Mouse (Mus musculus): ENCODE data around the gene Tmem234.

Gene Tmem234

DNA sequence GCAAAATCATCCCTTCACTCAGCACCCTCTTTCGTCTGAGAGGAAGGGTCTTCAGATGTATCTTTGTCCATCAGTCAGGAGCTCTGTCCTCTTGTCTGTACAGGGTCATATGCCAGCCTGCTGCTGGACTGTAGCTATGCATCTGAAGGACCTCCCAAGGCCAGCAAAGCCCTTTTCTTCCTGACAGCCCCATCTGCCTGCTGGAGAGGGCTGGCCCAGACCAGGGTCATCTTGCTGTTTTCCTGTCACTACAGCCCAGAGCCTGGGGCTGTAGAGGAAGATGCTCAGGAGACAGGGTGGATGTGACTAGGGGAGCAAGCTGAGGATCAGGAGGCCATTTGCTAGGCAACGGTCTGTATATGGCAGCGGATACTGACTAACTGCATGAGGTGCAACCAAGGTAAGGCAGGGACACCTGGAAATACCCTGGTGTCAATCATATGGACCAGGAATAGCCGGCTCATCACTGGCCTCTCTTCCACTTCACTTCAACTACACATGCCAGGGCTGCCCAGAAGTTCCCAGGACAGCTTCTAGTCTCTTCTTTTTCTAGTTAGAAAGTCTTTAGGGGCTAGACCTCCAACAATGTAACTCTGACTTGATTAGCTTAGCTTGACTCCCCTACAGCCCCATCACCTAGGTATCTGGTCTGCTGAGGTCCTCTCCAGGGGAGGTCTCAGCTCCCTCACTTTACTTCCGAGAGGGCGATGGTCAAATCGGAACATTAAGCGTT, 22.5 kb downstream of the Tmem234 start:
- no peak for DNase-seq (ENCODE audit: low spot score)

DNA sequence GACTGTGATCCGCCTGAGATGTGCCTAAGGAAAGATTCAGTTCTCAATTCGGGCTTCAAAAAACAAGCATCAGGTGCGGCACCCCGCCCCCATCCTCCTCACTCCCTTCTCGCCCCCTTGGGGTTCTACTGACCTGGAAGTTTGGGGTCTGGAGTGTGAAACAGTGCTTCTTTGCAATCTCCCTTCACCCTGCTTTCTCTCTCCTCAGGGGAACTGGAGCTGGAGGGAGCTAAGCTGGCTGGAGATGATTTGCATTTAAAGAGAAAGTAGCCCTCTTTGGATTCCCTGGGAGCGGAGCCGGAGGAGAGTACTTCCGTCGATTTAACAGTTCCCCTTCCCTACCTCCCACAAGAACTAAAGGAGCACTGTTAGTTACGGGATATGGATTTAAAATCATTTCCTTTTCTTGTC, 23.2 kb downstream of the Tmem234 start, which contains the start of gene Ccdc28b:
Gene Ccdc28b (minus strand): TSS at position 267 of the 411 bp plus-strand sequence.
- DNase-seq (ENCODE audit: low spot score) = no peak

DNA sequence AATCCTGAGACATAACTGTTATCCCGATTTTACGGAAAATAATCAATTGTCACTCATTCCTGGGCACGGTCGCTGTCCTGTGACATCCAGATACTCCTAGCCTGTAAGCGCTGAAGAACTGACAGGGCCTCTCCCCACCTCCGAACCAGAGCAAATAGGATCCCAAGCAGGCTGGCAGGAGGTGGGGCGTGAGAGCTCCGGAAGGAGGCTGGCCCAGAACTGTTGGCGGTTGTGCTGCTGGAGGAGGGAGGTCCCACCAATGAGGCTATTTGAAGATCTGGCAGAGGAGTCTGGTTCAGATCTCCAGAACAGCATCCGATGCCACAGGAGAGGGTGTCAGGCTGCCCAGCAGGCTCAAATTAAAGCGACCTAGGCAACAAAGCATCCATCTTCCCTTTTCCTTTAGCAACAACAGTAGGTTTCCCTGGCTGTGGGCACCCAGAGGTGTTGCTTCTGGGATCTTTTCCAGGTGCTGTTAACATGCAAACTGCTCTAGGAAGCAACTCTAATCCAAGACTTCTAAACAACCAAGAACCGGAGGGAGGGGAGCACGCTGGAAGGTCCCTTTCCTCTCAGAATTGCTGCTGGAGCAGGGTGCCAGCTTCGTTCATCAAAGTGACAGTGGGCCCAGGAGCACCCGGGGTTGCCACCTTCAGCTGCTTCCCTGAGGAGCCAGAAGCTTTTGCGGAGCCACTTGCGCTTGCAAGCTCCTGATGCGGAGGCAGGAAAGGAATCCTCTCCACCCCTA, 24.0 kb downstream of the Tmem234 start:
- DNase-seq (ENCODE audit: low spot score) = peak; percentile 72

DNA sequence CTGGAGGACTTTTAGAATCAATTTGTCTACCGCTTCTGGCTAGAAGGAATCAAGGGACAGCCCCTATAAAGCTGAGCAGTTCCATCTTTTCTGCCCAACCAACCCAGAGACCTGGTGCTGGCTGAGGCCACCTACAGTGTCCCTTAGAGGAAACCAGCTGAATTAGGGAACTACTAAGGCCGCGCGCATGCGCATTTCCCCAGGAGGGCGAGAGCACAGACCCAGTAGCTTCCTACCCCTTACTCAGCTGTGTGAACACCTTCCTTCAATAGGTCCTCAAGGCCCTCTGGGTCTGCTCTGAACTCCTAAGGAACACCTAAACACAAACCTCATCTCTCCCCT, 24.5 kb downstream of the Tmem234 start:
- DNase-seq (ENCODE audit: low spot score) = no peak

DNA sequence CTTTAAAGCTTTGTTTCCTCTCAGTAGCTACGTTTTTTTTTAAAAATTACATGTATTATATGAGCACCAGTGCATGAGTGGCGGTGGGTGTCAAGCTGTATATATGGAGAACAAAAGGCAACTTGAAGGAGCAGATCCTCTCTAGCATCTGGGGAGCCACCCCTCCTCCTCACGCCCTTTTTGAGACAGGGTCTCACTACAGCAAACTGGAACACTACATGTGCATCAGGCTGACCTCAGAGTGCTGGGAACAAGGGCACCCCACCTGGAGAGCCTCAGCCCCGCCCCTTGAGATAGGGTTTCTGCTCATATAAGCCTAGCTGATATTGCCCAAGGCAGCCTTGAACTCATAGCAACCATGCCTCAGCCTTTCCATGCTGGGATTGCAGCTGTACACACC, 25.0 kb downstream of the Tmem234 start:
- DNase-seq (ENCODE audit: low spot score) = no peak

DNA sequence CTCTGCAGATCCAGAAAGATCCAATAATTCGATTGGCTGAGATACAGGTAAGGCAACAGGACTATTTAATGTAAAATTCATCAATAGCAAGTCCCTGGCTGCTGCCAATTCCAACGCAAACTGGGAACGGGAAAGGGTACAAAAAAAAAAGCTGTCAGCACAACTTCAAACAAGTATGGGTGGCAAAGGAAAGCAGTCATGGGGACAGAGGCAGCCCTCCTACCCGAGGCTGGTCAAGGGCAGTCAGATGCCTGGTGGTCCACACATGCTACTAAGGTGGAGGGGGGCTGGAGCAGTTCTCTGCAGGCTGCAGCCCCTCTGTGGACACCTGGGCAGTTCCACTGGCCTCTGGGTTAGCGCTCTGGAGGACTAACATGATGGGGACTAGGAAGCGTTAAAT, 25.6 kb downstream of the Tmem234 start:
- no peak for DNase-seq (ENCODE audit: low spot score)

DNA sequence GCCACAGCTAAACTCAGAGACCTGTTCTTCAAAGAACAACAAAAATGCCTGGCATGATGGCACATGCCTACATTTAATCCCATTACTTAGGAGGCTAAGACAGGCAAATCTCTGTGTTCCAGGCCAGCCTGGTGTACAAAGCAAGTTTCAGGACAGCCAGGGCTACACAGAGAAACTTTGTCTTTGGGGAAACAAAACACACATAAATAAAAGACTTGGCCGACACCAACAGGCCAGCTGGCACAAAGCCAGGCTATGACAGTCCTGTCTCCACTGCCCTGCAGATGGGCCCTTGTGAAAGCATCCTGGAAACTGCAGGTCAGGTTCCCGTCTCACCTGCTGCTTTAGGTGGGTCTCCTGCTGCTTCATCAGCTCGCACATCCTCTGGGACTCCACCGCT, 30.5 kb downstream of the Tmem234 start:
- DNase-seq (ENCODE audit: low spot score) = no peak

DNA sequence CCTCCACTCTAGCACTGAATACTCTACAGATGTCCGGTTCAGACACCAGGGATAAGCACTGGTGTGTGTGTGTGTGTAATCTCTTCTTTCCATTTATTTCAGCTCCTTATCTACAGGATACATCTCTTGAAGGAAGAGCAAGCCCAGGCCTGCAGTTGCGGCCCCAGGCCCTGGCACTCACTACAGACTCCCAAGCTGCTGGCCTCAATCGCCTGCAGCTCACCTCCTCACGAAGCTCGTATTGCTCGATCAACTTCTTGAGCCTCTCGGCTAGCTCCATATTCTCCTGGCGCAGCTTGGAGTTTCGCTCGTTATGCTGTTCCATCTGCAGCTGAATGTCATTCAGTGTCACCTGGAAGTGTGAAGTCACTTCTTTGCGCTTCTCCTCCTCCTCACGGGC, 31.4 kb downstream of the Tmem234 start:
- DNase-seq (ENCODE audit: low spot score) = no peak

DNA sequence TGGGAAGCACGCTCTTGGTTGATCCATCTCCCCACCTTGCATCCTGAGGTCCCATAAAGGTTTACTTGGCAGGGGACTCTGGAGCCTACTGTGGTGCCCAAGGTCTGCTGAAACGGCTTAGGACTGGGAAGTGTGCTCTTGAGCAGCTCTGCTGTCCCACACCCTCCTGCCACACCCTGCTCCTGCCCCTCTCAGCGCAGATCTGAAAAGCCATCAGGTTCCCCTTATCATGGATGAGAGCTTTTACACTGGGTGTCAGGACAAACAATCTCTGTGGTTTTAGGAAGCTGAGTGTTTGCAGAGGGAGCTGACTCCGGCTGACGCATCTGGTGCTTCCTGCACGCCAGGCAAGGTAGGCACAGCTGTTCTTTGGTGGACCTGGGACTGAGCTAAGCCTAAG, 33.4 kb downstream of the Tmem234 start:
- no peak for DNase-seq (ENCODE audit: low spot score)

DNA sequence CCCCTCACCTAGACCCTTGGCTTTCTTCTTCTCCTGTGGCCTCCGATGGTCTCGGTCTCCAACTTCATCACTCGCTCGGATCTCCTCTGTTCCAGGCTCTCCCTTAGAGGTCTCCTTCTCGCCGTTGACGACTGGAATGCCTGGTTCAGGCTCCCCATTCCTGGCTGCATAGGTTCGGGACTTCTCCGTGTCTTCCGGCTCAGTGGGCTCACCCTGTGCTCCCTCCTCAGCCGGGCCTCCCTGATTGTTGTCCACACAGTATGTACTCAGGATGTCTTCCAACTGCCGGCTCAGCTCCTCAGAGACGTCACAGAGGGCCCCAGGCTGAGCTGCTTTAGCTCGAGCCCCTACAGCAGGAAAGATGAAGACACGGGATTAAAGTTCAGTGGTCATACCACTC, 38.8 kb downstream of the Tmem234 start:
- DNase-seq (ENCODE audit: low spot score) = no peak

DNA sequence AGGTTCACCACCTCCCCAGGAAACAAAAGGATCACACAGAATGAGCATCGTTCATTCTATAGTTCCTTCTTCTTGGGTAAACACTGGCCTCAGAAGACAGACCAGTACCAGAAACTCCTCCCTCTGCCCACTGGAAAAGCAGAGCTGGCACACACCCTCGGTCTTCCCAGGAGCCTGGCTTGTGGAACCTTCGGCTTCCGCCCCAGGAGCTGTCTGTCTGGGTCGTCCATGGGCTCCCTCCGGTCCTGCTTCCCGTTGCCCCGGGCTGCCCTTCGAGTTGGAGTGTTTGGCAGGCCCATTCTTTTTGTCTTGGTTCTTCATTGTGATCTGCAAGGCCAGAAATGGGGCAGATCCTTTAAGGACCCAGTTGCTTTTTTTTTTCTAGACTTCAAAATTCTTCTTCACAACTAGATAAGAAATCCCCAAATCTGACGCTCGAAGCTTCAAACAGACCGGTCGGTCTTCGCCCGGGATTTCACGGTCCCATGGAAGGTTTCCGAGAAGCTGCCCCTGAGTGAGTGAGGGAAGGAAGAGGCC, 39.7 kb downstream of the Tmem234 start:
- no peak for DNase-seq (ENCODE audit: low spot score)

DNA sequence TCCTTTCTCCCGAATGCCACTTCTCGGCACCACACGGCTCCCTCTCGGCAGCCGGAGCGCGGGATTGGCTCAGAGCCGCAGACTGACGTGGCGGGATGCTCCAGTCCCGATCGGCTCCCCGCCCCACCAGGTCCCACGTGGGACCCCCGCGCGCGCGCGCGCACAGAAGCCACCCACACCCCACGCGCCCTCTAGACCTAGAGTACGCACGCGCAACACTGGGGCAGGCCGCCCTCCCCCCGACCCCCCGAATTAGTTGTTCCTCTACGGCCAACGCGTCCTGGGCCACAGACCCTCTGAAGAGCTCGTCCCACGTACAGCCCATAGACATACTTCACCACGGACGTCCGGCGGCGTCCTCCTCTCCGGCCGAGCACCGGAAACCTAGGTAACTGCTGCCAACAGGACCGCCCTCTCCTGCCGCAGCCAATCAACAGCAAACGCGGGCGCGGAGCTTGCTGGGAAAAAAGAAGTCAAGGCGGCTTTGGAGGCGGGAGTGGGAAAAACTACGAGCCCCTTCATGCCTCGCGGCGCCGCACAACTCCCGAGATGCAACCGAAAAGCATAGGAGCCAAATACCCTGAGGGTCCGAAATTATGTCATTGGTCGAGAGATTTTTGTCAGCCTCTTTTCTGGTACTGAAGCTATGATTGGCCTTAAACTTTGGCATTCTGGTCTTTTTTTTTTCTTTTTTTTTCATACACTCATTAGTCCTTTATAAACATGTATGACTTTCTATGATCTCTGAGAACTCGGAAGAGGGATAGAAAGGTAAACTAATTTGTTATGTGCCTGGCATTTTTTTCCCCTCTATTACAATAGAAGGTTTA, 40.4 kb downstream of the Tmem234 start, which contains the start of gene Txlna:
Gene Txlna (minus strand): TSS at position 428 of the 830 bp plus-strand sequence.
- DNase-seq (ENCODE audit: low spot score) = peak; percentile 94

DNA sequence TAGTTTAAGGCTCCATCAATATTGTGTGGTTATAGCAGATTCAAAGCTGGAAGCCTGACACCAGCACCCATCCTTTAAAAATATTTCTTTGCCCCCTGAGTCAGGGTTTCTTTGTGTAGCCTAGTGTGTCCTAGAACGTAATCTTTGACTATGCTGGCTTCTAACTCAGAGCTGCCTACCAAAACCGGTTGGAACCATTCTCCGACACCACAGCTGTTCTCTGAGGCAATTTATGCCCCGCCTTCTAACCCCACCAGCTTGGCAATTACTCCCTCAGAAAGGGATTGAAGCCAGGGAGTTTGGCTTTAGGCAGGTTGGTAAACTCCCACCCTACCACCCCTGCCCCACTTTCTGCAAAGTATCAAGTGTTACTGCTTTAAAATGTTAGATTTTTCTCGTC, 41.3 kb downstream of the Tmem234 start:
- DNase-seq (ENCODE audit: low spot score) = no peak

DNA sequence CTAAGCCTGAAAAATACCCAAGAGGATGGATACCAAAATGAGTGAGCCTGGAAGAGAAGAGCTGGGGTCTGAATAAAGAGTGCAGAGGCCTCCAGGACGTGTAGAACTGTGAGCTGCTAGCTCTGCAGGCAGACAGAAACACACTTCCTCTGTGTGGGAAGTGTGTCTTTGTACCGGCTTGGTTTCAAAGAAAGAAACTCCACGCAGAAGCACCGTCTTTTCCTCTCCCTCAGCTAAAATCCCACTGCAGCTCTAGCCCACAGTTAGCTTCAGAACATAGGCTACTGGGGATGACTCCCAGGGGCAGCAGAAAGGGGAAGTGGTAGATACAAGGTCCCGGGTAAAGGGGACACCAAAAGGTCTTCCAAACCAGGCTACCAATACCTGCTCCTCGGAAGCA, 44.7 kb downstream of the Tmem234 start:
- no peak for DNase-seq (ENCODE audit: low spot score)

DNA sequence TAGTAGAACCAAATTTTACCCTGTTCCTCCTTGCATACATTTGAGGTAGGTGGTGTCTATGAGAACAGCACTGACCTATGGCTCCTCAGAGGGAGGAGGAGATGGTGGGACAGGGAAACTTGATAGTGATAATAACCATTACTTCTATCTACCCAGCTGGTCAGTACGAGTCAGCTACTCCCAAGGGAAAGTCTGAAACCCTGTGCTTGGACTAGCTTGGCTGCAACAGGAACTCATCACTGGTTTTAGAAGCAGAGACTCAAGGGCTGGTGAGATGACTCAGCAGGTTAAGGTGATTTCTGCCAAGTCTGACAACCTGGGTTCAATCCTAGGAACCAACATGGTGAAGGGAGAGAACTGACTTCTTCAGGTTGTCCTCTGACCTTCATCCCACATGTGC, 48.2 kb downstream of the Tmem234 start:
- DNase-seq (ENCODE audit: low spot score) = no peak

DNA sequence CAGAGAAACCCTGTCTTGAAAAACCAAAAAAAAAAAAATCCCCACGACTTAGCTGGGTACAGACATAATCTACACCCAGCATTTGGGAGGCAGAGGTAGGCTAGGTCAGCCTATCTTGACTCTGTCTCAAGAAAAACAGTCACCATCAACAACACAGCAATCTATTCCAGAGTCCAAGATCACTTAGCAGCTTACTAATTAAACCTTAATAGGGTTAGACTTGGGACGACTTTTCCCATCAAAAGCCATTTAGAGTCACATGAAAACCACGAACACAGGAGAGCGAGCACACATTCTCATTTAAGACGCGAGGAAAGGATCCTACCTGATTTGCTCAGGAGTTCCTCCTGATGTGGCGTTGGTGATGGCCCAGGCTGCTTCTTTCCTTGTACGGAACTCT, 49.9 kb downstream of the Tmem234 start:
- no peak for DNase-seq (ENCODE audit: low spot score)

DNA sequence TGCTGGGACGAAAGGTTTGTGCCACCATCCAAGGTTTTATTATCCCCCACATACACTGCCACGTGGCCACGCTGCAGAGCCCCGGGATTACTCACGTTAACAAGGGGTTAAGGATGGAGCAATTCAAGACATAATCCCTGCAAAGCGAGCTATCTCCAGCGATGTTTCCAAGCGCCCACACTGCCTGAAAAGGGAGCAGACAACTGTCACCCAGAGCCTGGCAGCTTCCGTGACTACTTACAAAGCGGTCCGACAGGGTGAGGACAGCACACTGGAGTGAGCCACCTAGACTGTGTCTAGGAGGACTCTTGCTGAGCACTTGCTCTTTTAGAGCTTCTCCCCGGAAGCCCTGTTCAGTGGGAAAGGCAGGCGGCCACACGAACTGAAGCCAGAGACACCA, 54.3 kb downstream of the Tmem234 start:
- DNase-seq (ENCODE audit: low spot score) = no peak

DNA sequence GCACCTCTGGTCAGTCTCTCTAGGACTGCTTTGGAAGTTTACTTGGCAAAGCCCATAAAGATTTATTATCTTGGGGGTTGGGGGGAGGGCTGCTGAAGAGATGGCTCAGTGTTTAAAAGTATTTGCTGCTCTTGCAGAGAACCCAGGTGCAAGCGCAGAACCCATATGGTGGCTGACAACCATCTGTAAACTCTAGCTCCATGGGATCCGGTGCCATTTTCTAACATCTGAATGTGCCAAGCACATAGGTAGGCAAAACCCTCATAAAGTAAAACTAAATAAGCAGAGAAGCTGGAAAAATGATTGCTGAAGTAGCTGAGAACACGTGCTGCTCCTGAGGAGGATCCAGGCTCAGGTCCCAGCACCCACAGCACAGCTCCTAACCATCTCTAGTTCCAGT, 61.1 kb downstream of the Tmem234 start:
- no peak for DNase-seq (ENCODE audit: low spot score)

DNA sequence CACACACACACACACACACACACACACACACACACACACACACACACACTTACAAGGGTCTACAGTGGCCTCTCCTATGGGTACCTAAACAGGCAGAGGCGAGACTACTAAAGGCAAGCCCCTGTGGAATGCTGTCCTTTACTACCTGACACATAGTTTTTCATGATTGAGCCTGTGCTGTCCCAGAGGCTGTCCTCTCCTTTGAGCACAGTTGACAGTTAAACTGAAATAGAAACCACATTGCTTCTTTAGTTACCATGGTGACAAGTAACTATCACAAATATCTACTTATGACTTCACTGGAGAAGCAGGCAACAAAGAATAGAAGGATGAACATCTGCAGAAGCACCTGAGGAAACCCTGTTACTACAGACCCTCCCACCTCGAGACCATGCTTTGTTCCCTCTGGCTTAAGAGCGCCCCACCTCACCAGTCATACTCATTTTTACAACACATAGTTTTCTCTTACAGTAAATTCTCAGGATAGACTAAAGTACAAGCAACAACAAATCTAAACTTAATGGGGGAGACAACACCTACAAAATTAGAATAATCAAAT, 61.9 kb downstream of the Tmem234 start:
- no peak for DNase-seq (ENCODE audit: low spot score)

DNA sequence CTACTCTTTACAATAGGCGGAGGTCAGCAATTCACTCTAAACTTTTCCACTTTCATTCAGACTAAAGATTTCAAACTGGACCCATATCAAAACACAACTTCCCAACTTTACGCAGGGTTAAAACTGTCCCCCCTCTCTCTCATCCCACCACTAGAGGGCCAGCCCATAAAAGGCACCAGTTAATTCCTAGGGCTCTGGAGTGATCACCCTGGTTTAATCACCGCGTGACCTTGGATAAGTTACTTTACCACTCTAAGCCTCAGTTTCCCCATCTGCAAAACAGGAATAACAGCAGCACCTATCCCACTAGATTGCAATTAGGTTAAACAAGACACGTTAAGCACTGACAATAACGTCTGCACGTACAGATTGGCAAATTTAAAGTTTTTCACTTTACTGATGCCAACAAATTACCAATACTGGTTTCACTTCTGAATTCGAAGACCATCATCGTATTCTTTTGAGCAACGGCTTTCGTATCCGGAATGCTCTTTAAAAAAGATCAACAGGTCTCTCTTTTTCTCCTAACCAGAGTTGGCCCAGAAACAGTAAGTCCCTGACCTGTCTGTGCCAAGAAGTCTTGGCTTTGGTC, 71.1 kb downstream of the Tmem234 start:
- peak; percentile 29 for DNase-seq (ENCODE audit: low spot score)

DNA sequence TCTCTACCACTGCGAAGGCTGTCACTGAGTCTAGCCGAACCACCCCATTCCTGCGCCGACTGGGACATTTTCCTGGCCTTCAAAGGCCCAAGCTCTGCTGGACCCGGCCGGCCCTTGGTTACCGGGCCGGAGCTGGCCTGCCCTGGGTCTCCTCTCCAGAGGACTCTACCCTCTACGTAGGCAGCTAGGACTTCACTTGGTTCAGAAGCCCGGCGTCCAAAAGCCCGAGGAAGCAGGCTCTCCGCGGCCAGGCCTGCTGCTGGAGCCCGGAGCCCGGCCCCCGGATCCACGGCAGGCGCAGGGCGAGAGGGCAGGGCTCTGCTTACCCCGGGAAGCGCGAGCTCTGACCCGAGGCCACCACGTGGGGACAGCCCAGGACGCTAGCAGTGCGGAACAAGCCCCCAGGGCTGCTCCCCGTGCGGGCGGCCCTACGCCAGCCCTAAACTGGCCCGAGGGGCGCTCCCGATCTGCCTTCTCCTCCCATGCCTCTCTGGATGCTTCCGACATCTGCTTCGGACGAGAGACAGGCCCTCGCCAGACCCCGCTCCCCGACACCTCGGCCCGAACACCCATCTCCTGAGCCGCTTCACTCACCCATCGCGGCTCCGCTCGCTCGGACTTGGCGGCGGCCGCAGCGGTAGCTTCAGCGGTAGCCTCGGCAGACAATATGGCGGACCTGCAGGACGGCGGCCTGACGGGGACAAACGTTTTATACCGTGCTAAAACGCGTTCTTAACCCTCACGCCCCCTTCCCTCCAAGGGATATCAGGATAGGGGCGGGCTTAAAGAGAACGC, 71.8 kb downstream of the Tmem234 start, which contains the start of gene Kpna6:
Gene Kpna6 (minus strand): TSS at position 685 of the 795 bp plus-strand sequence.
- DNase-seq (ENCODE audit: low spot score) = peak; percentile 72
